Mouse (Mus musculus) forebrain, postnatal 0 days (tissue): Measurements from ENCODE around the gene Gpr132. TPM values are rescaled to one million over a fixed set of nuclear protein-coding genes. Genes with fewer than 3 reads are reported as not detected.
"Not testable (repeated sequence)": the region's sequence is repeated elsewhere in the genome, so short reads cannot be mapped to it uniquely, and the experiment has no call there.

Source experiments
- ATAC-seq: fragments of 200-750 bp; cut with Nextera tagmentation; 2 replicates; pipeline ENCODE4 v1.8.0; 2017; ENCODE audit warnings: mild to moderate bottlenecking, moderate library complexity
- DNase-seq: peaks from one replicate; pipeline ENCODE4 v3.0.0-alpha.2; 2015
- H3K27ac ChIP-seq: fragments of 300-500 bp; sonication (generic); 2 replicates; pipeline ENCODE4 v1.5.1; 2014; ENCODE audit warnings: low read depth, mild to moderate bottlenecking, antibody characterized with exemption, low read length, moderate library complexity, mixed read lengths
- H3K27me3 ChIP-seq: fragments of 300-500 bp; sonication (generic); 2 replicates; pipeline ENCODE4 v1.6.1; 2014; ENCODE audit warnings: mild to moderate bottlenecking, low read length, mixed read lengths; ENCODE audit not compliant: insufficient read depth
- H3K36me3 ChIP-seq: fragments of 300-500 bp; sonication (generic); 2 replicates; pipeline ENCODE4 v1.6.1; 2014; ENCODE audit warnings: mild to moderate bottlenecking, moderate library complexity; ENCODE audit not compliant: insufficient read depth
- H3K4me1 ChIP-seq: fragments of 300-500 bp; sonication (generic); 2 replicates; pipeline ENCODE4 v1.6.1; 2014; ENCODE audit warnings: antibody characterized with exemption; ENCODE audit not compliant: insufficient read depth
- H3K4me2 ChIP-seq: fragments of 300-500 bp; sonication (generic); 2 replicates; pipeline ENCODE4 v1.6.1; 2014; ENCODE audit warnings: low read depth, mild to moderate bottlenecking, moderate library complexity
- H3K4me3 ChIP-seq: fragments of 300-500 bp; sonication (generic); 2 replicates; pipeline ENCODE4 v1.5.1; 2014; ENCODE audit warnings: low read depth, low read length, mixed read lengths
- H3K9ac ChIP-seq: fragments of 300-500 bp; sonication (generic); 2 replicates; pipeline ENCODE4 v1.6.1; 2014; ENCODE audit warnings: mild to moderate bottlenecking
- H3K9me3 ChIP-seq: fragments of 300-500 bp; sonication (generic); 2 replicates; pipeline ENCODE4 v1.6.1; 2016; ENCODE audit warnings: low read length
- CTCF ChIP-seq: sonication (generic); IDR thresholded peaks from 2 replicates; pipeline ENCODE4 v1.5.1; 2016; ENCODE audit warnings: antibody characterized with exemption, control low read depth, low read depth
- WGBS: fragments of 180-500 bp; shearing (Covaris S2); extraction: QIAGEN DNeasy Blood & Tissue Kit; methylation state at CpG from one replicate; pipeline ENCODE4 v1.1.7; 2014; 5-methylcytosine and 5-hydroxymethylcytosine counted together
- polyA plus RNA-seq: library from polyadenylated mRNA; unstranded; fragments of >200 nt; fragmentation: Nextera tagmentation; extraction: Ambion mirVana; gene quantifications from 2 replicates; pipeline ENCODE4 v1.2.1, GENCODE M21; 2015
- total RNA-seq: library from RNA; depleted of rRNA; stranded (reverse); fragments of >200 nt; gene quantifications from 2 replicates; pipeline ENCODE4 v1.2.3, GENCODE M21; 2014

The Gpr132 gene
- total and polyA plus RNA-seq, 2 experiments from 2014 or later: 0.10 TPM; not detected in 1

DNA sequence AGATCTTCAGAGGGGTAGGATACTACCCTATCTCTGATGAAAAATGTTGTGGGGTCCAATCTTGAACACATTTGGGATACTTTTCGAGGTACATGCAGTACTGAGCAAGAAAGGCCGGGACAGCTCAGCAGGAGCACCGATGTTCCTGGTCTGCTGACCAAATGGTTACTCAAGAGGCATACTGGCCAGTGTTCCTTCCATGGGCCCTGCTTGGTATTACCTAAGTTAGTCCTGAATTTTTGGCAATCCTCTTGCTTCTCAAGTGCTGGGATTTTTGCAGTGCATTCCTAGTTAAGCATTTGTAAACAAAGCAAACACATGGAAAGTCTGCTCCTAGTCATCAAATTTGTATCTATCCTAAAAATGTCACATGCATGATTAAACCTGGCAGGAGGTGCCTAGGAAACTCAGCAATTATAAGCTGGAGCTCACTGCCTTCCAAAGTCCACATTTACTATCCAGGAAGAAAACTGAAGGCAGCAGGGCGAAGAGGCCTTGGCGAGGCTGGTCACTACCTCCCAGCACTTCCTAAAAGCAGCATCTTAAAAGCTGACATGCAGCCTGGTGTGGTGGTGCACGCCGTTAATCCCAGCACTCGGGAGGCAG, 48.9 kb downstream of the Gpr132 start:
- no peak for ATAC-seq
- no peaks in the 10 kb centered on the region for H3K9me3 ChIP-seq
- H3K4me2 ChIP-seq: no peak overlapping the region
- H3K27ac ChIP-seq: no peak overlapping the region
- no peak overlapping the region for H3K4me3 ChIP-seq
- peaks cover 54% of the 10 kb centered on the region for H3K36me3 ChIP-seq
- no peak for DNase-seq
- H3K4me1 ChIP-seq: no peaks in the 10 kb centered on the region
- WGBS: 91% methylated on average over 8 of the region's 8 CpGs
- no peak overlapping the region for H3K9ac ChIP-seq
- no peaks in the 10 kb centered on the region for H3K27me3 ChIP-seq
- no peak for TF ChIP-seq CTCF

DNA sequence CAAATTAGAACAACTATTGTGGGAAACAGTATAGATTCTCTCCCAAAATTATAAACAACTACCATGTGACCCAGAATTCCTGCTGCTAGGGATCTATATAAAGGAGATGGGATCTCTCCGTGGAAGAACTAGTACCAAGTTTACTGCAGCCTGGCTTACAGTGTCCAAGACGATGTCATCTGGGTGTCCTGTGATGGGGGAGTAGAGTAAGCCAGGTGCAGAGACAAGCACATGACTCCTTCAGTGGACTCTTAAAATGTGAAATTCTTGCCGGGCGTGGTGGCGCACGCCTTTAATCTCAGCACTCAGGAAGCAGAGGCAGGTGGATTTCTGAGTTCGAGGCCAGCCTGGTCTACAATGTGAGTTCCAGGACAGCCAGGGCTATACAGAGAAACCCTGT, 51.2 kb downstream of the Gpr132 start:
- WGBS: 80% methylated on average over 7 of the region's 7 CpGs
- DNase-seq, H3K4me1 ChIP-seq: not testable (repeated sequence)

DNA sequence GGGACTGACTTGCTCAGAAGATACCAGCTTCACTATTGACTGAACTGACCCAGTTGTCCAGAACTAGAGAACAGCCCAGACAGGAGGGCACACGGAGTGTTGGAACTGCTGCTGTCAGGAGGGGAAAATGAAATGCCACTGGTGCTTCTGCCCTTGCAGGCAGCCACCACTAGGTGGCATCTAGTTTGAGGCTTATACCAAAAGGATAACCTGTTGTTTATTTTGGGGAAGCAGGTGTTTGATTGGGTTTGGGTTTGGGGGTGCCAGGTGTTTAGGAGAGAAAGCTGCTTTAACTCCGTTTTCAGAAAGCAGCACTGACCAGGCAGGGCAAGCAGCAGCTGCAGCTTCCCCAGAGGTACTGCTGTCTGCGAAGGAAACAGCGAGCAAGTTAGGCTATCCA, 51.7 kb downstream of the Gpr132 start:
- peak; percentile 86 for TF ChIP-seq CTCF
- no peak overlapping the region for H3K9ac ChIP-seq
- no peak overlapping the region for H3K27ac ChIP-seq
- WGBS: 56% methylated on average over 4 of the region's 4 CpGs
- H3K36me3 ChIP-seq: peaks cover 60% of the 10 kb centered on the region
- ATAC-seq: no peak
- H3K4me3 ChIP-seq: no peak overlapping the region
- H3K4me1 ChIP-seq: no peaks in the 10 kb centered on the region
- no peaks in the 10 kb centered on the region for H3K27me3 ChIP-seq
- peak; percentile 60 for DNase-seq
- H3K9me3 ChIP-seq: no peaks in the 10 kb centered on the region
- no peak overlapping the region for H3K4me2 ChIP-seq

More for the DNA sequence above, 51.2 kb downstream of the Gpr132 start:
- ATAC-seq, H3K4me3 ChIP-seq, H3K27me3 ChIP-seq, H3K4me2 ChIP-seq, H3K27ac ChIP-seq, H3K9me3 ChIP-seq, H3K9ac ChIP-seq: not testable (repeated sequence)
- peaks cover 66% of the 10 kb centered on the region for H3K36me3 ChIP-seq

DNA sequence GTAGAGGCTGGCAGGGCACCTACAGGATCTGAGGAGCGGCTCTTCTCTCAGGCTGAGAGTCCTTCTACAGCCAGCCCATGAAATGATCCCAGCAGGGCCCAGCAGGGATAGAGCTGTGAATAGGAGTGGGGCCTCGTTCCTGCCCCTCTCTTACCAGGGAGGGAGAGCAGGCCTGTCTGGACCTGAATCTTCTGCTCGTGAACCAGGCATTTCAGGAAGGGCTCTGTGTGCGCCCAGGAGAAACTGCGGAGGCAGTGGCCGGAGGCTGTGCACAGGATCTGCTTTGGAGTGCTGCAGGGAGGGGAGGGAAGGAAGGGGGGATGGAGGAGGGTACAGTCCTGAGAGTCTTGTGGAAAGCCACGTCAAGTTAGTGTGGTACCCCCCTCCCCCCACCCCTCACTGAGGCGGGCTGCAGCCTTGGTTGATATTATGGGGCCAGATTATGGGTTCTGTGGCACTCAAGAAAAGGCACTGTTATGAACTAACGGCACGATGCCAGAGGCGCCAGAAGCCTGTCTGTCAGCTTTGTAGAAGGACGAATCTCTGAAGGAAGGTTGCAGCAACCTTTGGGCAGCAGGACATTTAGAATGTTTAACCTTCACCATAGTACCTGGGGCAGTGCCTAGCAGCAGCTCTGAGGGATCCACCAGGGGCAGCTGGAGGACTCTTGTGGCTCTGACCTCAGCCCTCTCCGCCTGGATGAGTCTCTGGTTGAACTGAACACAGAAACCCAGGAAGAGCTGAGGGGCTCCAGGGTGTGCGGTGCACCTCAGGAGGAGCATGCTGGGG, 53.2 kb downstream of the Gpr132 start:
- no peak for ATAC-seq

DNA sequence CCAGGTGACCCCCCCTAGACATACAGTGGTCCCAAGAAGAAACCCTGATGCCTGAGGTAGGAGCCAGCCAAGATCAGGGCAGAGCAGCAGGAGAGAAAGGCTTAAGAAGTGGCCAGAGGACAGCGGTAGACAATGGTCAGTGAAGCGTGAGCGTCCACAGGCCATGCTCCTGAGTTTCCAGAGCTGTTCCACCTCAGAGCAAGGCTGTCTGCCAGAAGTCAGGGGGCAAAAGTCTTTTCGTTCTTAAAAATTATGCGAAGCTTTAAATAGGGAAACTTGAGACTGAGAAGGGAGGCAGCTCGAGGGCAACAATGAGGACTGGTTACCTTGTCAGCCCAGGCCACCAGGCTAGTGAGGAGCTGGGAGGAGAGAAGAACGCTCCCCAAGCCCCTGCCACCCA, 54.7 kb downstream of the Gpr132 start:
- DNase-seq (no peak), ATAC-seq (no peak)
- no peak overlapping the region for H3K9ac ChIP-seq
- WGBS: 89% methylated on average over 7 of the region's 7 CpGs
- no peak for TF ChIP-seq CTCF
- H3K9me3 ChIP-seq: no peaks in the 10 kb centered on the region
- H3K36me3 ChIP-seq: peaks cover 33% of the 10 kb centered on the region
- H3K27ac ChIP-seq: no peak overlapping the region
- H3K4me2 ChIP-seq: no peak overlapping the region
- H3K4me1 ChIP-seq: peaks cover 10% of the 10 kb centered on the region; the same call in 1 of the 2 replicates
- no peaks in the 10 kb centered on the region for H3K27me3 ChIP-seq
- no peak overlapping the region for H3K4me3 ChIP-seq

More for the DNA sequence above, 53.2 kb downstream of the Gpr132 start:
- H3K9ac ChIP-seq: no peak overlapping the region
- H3K4me3 ChIP-seq: no peak overlapping the region
- H3K27me3 ChIP-seq: no peaks in the 10 kb centered on the region
- no peak for DNase-seq
- H3K4me2 ChIP-seq: no peak overlapping the region
- no peak for TF ChIP-seq CTCF
- 0 out of 2 replicates have a peak, but pooled peaks cover 4% of the 10 kb centered on the region for H3K4me1 ChIP-seq
- peaks cover 48% of the 10 kb centered on the region for H3K36me3 ChIP-seq
- H3K9me3 ChIP-seq: no peaks in the 10 kb centered on the region
- 74% methylated on average over 14 of the region's 14 CpGs for WGBS
- H3K27ac ChIP-seq: no peak overlapping the region

DNA sequence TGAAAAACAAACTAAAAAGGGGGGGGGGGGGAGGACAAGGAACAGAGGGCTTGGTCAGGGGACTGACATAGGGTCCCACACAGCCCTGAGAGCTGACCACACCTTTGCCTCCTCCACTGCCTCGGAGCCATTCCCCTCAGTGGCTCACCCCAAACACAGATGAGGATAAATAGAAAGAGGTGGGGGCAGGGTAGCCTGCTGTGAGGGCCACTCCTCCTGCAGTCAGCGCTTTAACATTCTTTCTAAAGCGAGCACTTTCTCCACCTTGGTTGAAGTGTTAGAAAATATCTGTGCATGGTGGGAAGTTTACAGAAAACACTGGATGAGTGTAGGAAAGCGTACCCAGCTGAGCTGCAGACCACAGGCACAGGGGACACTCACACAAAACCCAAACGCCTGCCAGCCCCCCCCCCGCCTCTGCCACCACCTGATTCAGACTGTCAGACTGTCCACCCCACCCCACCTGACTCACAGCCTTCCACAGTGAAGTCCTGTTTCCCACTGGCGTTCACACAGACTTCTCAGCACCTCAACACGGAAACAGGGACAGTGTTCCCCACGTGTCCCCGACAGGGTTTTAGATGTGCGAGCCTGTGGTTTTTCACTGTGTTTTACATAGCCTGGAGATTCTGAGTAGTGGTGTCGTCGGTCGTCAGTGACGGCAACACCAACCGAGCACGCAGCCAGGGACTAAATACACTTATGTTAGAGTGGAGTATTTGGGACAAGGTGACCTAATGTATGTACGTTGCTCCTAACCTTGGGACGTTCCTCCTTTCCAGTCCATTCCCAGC, 57.7 kb downstream of the Gpr132 start:
- ATAC-seq: no peak
- no peak for DNase-seq
- no peaks in the 10 kb centered on the region for H3K9me3 ChIP-seq
- no peak overlapping the region for H3K9ac ChIP-seq
- WGBS: 64% methylated on average over 19 of the region's 19 CpGs
- H3K4me2 ChIP-seq: peak overlapping the region; percentile 97
- no peak overlapping the region for H3K27ac ChIP-seq
- H3K36me3 ChIP-seq: peaks cover 24% of the 10 kb centered on the region
- H3K4me3 ChIP-seq: no peak overlapping the region
- TF ChIP-seq CTCF: no peak
- no peaks in the 10 kb centered on the region for H3K27me3 ChIP-seq
- peaks cover 13% of the 10 kb centered on the region; the same call in 1 of the 2 replicates for H3K4me1 ChIP-seq
